Mouse (Mus musculus): ENCODE measurements at regions not wholly inside any gene's neighbourhood (a gene's known extent, or its start where the extent isn't known, plus 50 kb on each side); places are given as distances from the start of the nearest gene placed in this dataset.

- no peak for DNase-seq
These were observed 226.5 kb downstream of the Gm19410 start for GRCm38 (mm10) chr8:35991936-35992603.

- no peak for DNase-seq
These were observed 230.9 kb downstream of the Gm19410 start for GRCm38 (mm10) chr8:35996330-35997077.

DNA sequence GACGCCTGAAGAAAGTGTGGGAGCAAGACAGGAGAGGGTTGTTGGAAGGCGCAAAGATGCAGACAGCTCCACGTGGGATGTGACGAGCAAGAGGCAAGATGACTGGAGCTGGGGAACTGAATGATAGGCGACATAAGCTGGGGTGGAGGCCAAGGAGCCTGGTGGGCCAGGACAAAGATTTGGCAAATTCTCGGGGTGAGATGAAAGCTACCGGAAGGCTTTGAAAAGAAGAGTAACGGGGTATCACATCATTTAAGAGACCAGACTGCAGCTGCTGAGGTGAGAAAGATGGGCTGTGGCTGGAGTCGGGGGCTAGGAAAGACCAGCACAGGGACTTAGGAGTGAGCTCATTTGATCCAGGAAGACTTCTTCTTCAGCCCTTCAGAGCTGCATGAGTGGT, 234.0 kb downstream of the Gm19410 start:
- DNase-seq = no peak

GRCm38 (mm10) chr8:36004387-36004786, 238.8 kb downstream of the Gm19410 start:
- no peak for DNase-seq

DNA sequence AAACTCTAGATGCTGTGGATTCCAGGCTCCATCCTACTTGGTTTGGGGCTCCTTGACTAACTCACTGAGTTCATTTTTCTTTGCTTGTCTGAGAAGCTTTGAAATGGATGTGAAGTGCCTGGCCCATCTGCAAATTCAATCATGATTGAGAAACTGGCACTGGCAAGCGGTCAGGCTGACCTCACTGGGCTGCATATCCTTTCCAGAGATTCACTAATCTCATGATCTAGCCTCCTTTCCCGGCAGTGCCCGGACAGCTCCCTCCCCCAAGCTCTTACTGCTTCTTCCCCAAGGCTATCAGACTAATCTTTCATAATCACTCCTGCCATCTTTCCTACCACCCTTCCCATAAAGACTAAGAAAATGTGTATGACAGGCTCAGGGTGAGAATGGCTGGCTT, 239.9 kb downstream of the Gm19410 start:
- peak in 1 of 2 experiments; percentile 9 for DNase-seq

GRCm38 (mm10) chr8:36007724-36008123, 242.1 kb downstream of the Gm19410 start:
- DNase-seq = no peak

DNA sequence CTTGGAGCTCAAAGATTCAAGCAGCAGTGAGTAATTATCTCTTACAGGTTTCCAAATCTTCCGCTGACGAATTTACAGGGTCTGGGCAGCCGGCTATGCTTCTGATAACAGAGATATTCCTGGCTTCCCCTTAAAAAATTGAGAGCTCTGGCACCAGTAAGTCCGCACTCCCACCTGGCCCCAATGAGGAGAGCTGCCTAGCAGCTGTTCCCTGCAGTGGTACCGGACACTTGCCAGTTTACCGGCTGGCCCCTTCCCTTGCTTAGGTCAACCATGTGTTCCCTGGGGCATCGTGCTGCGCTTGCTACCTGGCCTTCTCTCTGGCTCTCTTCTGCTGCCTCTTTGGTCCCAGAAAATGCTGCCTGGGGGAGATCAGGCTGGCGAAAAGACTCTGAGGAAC, 244.0 kb downstream of the Gm19410 start:
- DNase-seq = no peak

- no peak for DNase-seq
These were observed 245.0 kb downstream of the Gm19410 start for GRCm38 (mm10) chr8:36010446-36011217.

DNA sequence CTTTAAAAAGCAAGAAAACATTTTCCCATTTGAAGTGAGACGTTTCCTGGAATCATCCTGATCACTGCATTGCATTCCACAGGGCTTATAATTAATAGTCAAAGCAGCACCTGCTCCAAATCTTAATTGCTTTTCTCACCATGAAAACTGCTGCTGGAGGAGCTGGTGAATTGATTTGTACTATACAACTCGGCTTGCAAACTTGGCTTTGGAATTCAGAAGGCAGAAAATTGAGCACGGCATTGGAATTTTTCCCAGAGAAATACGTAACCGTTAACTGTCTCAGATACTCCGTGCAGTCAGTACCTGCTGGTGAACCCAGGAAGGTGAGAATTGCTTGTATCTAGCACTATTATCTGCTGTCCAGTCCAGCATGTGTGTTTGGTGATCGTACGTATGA, 249.3 kb downstream of the Gm19410 start:
- DNase-seq = no peak

- DNase-seq = peak in 1 of 2 experiments; percentile 7
These were observed 250.9 kb downstream of the Gm19410 start for GRCm38 (mm10) chr8:36016321-36017114.

DNA sequence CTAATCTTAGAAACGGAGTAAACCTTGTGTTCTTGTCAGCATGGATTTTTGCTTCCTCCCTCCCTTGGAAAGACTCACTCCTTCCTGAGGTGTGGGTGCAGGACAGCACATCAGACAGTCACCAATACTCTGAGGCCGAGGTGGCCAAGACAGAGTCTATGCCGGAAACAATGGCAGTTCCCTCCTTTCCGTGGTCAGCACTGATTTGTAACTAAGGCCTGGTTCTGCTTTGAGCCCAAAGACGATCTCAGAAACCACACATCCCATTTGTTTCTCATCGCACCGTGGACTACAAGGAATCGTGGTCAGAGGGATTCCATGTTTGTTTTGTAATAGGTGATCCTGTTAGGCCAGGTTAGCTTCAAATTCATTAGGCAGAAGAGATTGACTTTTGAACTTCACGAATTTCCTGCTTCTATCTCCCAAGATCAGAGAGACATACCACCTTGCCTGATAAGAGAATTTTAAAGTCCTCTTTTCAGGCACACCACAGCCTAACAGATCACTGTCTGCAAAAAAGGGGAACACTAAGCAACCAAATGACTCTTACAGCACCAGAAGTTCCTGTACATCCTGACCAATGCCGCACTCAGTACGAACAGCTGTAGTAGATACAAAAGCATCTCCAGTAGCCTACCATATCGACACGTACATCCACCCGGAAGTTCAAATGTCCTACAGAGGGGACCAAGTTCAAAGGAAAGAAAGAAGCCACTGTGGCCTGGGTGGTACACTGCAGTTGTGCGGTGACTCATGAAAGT, 253.6 kb downstream of the Gm19410 start:
- DNase-seq = no peak

- no peak for DNase-seq
These were observed 254.3 kb downstream of the Gm19410 start for GRCm38 (mm10) chr8:36019895-36020294.

DNA sequence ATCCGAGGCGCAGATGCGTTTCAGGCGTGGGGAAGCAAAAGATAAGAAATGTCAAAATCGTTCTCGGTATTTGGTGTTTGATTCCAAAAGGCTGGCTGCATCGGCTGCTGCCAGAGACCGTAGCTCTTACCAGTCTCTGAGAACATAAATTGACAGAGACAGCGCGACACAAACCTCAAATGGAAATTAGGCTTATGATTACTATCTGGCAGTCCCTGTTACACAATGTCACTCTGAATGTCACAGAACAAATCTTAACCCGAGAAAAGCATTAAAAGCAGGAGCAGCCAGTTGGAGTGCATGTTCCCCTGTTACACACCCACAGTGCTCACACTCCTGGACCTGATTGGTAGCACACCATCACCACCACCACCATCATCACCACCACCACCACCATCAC, 262.0 kb downstream of the Gm19410 start:
- no peak for DNase-seq

GRCm38 (mm10) chr8:36028121-36028955, 262.7 kb downstream of the Gm19410 start:
- DNase-seq = no peak

- DNase-seq = no peak
These were observed 263.9 kb downstream of the Gm19410 start for GRCm38 (mm10) chr8:36029445-36029844.

DNA sequence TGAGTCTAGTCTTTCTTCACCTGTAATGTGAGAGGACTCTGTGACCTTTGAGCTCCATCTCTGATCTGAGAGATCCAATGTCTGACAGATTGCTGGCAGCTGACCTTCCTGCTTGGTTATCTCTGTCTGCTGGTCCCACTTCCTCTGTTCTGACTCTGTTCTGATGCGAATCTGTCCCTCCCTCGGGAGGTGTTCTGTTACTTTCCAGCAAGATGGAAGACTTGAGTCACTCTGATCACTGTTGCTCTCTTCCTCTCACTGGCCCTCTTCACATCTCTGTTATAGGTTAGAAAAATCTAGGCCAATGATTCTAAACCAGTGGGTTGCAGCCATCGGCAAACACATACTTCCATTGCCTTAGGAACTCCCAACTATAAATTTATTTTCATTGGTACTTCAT, 264.6 kb downstream of the Gm19410 start:
- no peak for DNase-seq

DNA sequence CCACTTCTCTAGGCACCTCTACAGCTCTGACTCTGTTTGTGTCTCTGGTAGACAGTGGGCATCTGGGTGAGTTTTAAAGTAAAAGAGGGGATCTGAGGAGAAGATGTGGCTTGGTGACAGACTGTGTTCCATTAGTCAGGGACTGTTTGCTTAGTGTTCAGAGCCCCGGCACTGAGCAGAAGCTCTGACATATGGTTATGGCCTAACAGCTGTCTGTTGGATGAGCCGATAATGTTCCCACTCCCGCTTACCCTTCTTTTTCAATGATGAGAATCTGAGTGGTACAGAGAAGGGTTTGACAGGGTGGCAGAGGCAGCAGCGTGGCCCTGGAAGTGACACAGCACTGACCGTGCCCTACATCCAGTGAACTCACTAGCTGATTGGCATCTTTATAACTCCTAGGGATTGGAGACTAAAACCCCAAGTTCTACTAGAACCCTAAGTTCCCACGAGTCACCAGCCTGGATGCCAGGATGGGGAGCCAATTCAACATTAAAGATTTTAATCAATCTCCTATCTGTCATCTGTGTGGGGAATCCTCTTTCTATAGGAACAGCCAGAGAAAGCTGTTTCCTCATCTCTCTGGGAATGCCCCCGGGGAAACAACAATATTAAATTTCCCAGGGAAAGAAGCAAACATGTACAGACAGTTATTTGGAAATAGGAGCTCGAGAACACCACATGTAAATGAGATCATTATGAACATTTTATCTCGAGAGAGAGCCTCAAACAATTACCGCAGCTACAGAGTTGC, 266.6 kb downstream of the Gm19410 start:
- no peak for DNase-seq

DNA sequence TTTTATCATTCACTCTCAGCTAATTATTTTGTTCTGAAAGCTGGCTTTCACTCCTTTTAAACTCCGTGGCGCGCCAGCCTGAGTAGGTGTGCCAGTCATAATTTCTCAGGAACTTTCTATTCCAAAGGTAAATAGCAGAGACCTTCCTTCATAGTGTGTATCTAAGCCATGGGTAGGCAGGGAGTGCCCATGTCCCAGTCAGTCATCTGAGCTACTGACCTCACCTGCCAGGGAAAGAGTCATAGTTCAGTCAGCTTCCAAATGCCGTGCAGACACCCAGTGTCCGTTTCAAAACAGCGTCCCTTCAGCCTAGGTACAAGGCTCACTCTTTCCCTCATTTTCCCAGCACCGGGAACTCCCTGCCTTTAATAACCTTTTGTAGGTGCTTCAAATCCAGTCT, 269.7 kb downstream of the Gm19410 start:
- no peak for DNase-seq

DNA sequence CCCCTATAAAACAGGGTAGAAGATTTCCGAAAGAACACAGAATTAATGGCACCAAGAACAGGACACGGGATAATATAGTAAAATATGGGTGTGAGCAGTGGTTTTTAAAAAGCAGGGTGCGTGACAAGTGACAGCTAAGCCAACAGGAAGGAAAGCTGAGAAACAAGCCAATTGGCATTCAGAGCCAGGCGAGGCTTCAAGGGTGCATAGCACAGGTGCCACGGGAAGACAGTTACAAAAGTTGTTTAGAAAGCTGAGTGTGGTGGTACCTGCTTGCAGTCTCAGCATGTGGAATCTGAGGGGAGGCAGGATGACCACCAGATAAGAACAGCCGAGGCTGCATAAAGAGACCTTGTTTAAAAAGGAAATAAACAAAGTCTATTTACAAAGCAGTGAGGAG, 270.7 kb downstream of the Gm19410 start:
- DNase-seq = no peak
